Mouse (Mus musculus): Measurements from ENCODE around the gene Bglap3. TPM values are rescaled to one million over a fixed set of nuclear protein-coding genes. Genes with fewer than 3 reads are reported as not detected.
"Not testable (repeated sequence)": the region's sequence is repeated elsewhere in the genome, so short reads cannot be mapped to it uniquely, and the experiment has no call there.

Gene Bglap3
- total RNA-seq (2021), result under 1 TPM in 1 of 2 experiments, not detected in 1; 0.27 TPM
- long read RNA-seq, experiment 1, partial matches to known transcripts, result 0 of 2 reads
- long read RNA-seq, experiment 1, other reads (novel, unspliced or antisense), result 0 of 2 reads
- long read RNA-seq, experiment 2, result 0 reads

DNA sequence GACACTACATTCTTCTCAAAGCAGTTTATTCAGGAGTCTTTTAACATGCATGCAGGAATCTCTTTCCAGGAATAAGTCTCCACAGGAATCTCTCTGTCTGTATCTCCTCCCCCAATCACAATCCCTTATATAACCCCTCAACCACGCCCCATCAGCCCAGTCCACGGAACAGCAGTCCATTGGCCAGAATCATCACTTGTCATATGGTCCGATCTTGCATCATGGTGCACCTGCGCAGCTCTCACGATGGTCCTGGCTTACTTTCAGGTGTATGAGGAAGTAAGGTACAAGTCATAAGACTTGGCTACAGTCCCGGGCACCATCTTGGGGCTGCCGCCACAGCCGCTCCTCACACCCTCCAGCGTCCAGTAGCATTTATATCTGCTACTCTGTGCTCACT is at the start of gene Bglap3:
TSS of gene Bglap3 (minus strand) at position 101 of the 400 bp plus-strand sequence.
- not testable (repeated sequence) for DNase-seq (ENCODE audit: low spot score in 2 of 2)

DNA sequence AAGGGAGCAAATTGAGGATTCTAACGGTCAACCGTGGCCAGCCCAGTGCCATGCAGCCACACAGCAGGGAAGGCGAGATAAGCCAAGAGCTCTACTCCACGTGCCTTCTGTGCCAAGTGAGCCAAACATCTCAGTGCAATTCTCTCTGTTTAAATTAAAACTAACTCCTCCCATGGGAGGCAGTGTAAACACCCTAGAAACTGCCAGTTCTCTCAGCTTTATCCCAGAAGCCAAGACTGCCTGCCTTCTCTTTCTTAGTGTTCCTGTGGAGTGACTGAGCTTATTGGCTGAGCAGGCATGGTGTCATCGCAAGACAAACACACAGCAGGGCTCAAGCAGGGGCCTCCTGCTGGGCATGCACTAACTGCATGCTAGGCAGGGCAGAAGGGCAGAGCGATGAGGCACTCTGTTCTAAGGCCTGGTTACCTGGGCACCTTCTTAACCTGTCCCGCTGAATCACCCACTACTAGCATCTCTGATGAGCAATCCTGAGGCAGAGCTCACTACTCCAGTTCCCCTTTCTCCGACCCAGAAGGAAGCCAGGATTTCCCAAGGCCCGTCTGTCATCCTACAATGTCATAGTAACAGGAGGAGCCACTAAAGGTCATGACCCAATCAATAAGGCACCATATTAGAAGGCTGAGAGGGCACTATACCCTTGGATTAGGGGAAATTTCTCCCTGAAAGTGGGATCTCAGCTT is 49.6 kb upstream of the Bglap3 start:
- no peak for DNase-seq (ENCODE audit: low spot score in 2 of 2)

DNA sequence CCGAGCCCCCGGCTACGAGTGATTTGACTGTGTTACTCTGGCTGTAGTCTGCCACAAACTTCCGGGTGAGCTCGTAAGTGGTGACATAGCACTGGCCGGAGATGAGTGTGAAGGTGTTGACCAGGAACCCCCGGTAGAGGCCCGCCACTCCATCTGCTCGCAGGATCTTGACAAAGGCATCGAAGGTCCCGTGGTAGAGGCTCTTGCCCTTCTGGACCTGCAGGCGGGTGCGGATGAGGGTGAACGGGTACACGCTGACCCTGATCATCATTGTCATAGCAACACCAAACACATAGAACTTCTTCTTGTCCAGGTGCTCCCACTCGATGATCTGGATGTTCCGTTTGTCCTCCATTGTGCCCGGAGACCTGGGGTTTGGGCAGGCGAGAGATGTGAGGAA is 48.2 kb upstream of the Bglap3 start:
- DNase-seq (ENCODE audit: low spot score in 2 of 2), result no peak

DNA sequence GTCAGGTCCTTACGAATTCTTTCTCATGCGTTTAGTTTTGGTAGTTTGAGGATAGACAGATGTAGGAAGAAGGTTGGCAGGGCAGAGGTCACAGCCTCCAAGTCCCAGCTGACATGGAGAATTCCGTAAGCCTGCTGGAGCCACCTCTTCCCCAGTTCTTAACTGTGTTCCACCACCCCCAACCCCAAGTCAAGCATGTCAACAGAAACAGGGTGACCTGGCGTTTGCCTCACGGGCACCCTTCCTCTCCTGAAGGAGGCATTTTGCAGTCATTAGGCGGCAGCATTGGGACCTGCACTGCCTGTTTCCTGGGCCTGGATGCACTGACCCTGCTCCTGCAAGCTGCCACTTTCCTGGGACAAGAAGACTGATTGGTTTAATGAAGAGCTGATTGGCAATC is 45.5 kb upstream of the Bglap3 start:
- DNase-seq (ENCODE audit: low spot score in 2 of 2), result no peak

DNA sequence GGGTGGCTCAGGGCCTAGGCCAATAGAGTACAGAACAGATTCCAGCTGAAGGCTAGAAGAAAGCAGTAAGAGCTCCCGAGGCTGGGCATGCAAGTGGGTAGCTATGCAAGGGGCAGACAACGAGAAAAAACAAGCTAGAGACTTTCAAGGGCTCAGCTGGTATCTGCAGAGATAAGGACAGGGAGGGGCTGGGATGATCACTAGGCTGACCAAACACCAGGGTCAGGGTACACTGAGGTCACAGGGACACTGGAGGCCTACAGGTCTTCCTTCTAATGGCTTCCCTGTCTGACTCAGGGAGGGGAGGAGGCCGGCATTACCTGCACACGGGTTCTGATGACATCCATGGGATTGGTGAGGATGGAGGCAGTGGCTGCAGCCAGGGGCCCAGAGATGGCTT is 43.1 kb upstream of the Bglap3 start:
- DNase-seq (ENCODE audit: low spot score in 2 of 2), result no peak

DNA sequence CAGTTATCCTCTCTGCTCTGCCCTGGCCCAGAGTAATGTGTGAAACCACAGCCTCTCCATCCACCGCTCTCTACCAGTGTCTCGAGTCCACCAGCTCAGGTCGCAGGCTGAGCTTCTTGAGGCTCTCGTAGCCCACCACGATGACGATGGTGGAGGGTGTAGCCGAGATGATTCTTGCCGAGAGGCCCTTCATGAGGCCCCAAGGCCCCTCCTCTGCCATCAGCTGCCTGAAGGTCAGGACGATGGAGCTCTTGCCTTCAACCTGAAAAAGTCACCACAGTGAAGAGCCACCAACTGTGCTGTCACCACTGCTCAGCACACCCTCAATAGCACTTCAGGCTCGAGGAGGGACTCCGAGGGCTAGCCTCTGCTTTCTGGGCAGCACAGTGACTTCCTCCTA is 40.1 kb upstream of the Bglap3 start:
- DNase-seq (ENCODE audit: low spot score in 2 of 2), result no peak

DNA sequence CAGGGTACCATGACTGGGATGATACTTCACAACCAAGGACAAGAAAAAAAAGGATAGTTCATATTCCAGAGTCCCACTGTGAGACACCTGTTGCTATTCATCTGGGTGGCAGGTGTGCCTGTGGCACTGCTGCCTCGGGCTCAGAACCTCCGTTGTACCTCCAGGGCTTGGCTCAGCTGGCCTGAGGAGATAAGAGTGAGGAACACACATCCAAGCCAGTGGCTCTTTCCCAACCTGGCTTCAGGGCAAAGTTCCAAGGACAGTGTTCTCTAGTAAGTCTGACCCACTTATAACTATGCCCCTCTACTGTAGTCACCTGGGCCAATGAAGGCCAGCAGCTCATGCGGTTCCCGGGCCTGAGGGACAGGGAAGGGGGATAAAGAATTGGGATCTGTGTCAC is 39.1 kb upstream of the Bglap3 start:
- no peak for DNase-seq (ENCODE audit: low spot score in 2 of 2)

DNA sequence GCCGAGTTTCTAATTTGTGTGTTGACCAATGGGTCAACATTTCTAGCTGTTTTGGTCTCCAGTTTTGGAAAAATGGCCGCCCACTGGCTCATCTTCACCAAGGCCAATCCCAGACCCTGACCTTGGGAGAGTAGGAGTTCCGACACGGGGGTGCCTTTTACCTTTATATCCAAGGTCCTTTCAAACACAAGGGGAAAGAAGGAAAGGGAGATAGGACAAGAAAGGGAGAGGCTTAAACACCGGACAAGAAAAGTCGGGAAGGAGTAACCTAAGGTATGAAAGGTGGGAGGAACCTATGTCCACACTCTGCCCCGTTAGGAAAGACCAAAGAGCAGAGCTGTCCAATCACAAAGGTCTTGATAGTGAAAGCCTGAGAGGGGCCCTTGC is 38.1 kb upstream of the Bglap3 start:
- no peak for DNase-seq (ENCODE audit: low spot score in 2 of 2)

DNA sequence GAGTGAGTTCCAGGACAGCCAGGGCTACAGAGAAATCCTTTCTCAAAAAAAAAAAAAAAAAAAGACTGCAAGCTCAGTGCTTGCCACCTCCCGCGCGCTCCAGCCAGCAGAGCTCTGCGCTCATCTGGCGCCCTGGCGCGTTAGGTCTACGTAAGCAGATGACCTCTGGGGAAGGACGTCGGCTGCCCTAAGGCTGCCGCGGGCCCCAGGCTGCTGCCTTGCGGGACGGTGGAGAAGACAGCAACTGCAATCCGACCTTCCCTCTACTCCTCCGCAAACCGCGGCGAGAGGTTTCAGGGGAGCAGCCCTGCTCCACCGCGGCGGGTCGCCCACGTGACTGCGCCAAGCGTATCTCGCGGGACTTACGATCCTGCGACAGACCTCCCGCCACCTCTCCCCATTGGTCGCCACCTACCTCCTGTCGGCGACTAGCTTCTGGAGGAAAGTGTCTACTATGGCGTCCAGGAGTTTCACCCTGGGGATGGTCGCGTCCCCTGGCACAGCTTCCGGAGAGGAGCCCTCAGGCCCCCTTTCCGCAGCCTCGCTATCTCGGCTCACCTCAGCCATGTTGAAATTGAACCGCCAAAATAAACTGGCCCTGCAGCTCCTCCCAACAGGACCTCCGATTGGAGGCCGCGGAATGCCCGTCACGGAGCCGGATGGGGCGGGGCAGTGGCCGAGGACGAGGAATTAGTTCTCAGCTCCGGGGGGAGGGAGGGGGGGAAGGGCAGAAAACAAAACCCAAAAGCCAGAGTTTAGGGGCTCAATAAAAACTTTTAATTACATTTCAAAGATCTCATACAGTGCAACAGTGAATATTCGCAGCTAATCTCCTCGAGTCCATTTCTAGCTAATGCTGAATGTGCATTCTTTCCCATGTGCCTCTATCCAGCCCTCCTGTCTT is 37.5 kb upstream of the Bglap3 start, which contains the start of gene Pmf1:
TSS of gene Pmf1 (minus strand) at position 591 of the 904 bp plus-strand sequence.
- DNase-seq (ENCODE audit: low spot score in 2 of 2), result peak; percentile 86 to 95

DNA sequence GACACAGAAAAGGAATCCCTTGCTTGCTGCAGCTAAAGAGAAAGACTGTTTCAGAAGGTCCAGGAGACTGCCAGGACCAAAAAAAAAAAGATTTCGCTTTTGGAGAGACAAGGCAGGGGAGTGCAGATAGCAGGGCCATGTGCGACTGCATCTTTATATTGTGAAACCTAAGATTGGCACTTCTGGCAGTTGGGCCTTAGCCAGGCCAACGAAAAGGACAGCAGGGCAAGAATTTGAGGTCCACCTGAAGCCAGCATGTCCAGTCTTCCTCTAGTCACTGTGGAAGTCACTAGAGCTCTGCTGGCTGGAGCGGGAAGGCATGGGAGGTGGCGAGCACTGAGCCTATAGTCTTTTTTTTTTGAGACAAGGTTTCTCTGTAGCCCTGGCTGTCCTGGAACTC is 36.4 kb upstream of the Bglap3 start:
- no peak for DNase-seq (ENCODE audit: low spot score in 2 of 2)

DNA sequence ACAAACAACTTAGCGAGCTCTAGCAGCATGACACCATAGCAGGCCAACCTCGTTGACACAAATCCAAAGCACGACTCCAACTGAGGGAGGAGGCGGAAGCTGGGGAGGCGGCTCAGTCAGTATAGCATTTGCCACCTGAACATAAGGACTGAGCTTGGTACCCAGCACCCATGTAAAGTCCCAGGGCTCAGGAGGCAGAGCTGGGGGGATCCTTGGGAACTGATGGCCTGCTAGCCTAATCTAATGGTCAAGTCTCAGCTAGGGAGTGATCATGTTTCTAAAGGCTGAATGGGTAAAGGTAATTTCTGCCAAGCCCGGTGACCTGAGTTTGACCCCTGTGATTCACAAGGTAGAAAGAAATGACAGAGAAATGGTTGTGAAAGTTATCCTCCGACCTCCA is 35.0 kb upstream of the Bglap3 start:
- no peak for DNase-seq (ENCODE audit: low spot score in 2 of 2)

DNA sequence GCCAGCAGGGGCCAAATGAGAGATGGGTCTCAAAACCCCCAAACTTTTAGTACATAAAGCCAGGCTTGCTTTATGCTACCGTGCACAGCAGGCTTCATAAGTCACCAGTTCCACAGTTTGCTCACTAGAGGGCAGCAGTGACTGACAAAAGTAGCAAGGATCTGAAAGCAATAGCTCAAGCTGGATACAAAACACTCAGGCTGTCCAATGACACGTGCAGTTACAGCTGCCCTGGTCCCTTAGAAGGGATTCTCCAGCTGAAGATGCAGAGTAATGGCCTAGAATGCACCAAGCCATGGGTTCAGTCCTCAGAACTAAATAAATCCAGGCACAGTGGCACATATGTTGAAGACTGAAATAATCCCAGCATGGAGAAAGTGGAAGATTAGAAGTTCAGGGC is 34.5 kb upstream of the Bglap3 start:
- DNase-seq (ENCODE audit: low spot score in 2 of 2), result peak in 1 of 2 experiments; percentile 53

DNA sequence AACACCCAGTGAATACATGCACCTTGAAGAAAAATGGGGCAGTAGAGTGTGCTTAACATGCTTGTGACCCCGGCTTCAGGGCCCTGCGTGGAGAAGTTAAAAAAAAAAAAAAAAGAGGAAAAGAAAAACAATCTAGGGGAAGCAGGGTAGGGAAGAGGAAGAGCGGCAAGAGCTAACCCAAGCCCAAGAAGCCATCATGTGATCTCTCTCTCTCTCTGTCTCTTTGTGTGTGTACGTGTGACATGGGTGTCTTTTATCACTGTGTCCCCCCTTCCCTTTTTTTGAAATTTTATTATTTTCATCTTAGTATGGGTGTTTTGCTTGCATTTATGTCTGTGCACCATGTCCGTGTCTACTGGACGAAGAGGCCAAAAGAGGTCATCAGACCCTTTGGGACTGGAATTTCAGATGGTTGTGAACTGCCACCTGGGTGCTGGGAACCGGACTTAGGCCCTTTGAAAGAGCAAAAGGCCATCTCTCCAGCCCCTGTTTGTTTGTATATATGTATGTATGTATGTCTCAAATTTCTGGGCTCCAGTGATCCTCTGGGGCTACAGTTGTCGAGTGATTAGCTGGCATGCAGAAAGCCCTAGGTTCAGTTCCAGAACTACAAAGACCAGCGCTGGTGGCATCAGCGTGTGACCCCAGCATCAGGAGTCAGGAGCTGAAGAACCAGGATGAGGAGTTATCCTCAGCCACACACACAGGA is 31.1 kb upstream of the Bglap3 start:
- no peak for DNase-seq (ENCODE audit: low spot score in 2 of 2)

DNA sequence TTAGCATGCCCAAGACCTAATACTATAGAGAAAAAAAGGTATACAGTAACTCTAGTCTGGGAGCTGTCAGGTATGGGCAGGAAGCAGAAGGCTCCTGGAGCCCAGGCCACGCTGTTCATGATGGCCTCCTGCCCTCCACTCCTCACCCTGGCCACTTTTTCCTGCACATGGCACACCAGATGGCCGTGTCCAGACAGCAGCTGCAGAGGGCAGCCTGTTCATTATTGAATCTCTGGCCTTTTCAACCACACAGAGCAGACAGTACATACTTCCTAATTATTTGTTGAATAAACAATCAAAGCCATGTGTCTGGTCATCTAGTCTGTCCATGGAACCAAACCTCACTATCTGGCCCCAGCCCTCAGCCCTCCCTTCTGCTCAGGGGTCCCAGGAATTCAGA is 26.1 kb upstream of the Bglap3 start:
- DNase-seq (ENCODE audit: low spot score in 2 of 2), result no peak

DNA sequence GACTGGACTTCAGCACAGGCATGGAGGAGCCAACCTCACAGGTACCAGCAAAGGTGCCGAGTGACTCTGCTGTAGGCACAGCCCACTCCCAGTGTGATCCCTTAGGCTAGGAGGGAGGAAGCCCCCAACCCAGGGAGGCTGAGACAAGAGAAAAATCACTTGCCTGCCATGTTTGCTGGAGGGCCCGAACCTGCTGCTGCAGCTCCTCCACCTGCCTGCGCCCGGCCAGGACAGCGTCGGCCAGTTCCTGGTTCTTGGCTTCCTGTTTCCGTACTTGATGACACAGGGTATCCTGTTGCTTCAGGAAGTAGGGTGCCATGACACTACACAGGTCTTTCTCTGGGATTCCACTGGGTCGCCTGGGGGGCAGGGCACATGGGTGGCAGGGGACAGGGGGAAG is 23.2 kb upstream of the Bglap3 start:
- no peak for DNase-seq (ENCODE audit: low spot score in 2 of 2)

DNA sequence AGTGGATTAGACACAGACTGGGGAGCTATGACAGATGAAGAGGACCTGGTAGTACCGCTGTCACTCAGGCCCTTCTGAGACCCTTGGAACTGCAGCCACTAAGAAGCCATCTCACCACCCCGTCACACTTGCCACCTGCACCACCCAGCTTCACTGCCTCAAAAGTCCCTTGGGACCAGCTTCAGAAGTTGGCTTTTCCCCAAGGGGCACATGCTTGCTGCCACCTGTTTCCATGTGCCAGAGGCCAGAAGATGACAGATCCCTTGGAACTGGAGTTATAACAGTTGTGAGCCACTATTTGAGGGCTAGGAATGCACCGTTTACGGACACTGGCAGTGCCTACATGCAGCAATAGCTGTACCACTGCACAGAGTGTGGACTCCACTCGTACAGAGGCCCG is 22.7 kb upstream of the Bglap3 start:
- DNase-seq (ENCODE audit: low spot score in 2 of 2), result no peak

DNA sequence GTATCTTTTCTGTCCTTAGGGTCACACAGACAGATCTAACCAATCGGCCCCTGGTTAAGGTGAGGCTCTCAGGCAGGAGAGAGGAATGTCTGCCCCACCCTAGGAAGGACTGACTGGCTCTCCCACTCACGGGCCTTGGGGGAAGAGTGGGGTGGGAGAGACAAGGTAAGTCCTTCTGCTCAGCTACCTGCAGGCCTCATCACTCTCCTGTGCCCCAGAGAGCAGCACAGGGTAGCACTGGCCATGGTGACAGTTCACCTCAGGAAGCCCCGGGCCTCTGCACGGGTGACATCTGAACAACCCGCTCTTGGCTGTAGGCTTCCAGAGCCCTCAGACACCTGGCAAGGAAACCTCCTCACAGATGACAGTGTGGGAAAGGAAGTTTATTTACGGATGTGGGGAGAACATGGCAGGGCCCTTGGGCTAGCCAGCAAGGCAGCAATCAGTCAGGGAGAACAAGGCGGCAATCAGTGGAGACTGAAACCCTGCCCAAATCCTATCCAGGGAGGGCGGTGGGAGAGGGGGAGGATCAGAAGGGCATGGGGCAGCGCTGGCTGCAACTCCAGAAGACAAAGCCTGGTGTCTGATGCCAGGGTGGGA is 21.3 kb upstream of the Bglap3 start:
- DNase-seq (ENCODE audit: low spot score in 2 of 2), result no peak

DNA sequence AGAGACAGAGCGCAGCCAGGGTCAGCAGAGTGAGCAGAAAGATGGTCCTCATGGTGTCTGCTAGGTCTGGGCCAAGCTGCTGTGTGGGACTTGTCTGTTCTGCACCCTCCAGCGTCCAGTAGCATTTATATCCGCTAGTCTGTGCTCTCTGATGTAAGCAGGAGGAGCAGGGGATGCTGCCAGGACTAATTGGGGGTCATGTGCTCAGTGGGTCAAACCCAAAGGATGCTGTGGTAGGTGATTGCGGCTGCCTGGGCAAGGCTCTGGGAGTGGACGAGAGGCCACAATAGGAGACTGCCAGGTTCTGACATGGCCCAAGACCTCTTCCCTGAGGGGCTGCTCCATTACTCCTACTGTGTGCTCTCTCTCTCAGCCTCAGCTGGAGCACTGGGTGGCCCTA is 11.8 kb upstream of the Bglap3 start, which contains the start of gene Bglap:
TSS of gene Bglap (minus strand) at position 101 of the 400 bp plus-strand sequence.
- DNase-seq (ENCODE audit: low spot score in 2 of 2), result no peak

DNA sequence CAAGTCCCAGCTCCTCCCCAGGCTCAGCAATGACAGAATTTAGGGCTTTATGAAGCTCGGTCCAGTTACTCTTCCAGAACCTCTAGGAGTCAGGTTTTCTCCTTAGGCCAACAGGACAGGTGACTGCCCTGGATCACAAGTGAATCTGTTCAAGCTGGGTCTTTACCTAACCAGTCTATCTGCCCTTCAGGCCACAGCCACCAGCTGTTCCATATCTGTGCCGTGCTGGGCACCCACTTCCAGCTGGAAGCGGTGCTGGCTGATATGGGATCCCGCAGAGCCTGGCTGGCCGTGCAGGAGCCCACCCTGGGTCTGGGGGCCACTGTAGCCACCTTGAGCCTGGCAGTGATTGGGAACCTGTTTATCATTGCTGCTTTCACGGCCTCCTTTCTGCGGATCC is 9.8 kb upstream of the Bglap3 start:
- not testable (repeated sequence) for DNase-seq (ENCODE audit: low spot score in 2 of 2)

DNA sequence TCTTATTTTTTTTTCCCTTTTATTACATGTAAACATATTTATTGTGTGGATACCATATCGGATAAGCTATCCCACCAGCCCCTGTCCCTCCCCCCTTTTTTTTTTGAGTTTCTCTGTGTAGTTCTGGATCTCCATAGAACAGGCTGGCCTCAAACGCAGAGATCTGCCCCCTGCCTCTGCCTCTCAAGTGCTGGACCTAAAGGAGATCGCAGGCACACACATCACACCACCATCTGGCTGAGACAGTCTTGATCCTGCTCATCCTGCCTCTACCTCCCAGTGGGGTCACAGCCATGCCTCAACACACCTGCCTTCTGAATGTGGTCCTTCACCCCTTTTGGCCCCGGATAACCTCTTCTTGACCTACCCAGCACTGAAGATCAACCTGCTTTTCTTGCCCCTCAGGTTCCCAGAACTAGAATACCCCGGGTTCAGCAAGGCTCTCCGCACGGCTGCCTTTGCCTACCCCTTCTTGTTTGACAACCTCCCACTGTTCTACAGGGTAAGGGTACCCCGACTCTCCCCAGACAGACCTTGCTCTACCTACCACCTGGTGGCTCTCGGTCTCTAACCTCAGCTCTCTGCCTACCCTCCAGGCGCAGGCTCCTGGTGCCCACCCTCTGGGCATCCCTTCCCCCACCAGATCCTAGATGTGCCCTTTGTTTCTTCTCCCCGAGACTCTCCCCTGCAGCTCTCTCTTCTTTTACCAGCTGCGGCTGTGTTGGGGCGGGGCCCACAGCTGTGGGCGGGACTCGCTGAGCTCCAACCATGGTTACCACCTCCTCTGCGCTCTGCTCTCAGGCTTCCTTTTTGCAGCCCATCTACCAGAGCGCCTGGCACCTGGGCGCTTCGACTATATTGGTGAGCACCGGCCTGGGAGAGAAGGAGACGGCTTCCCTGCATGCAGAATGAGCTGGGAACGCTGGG is 9.1 kb upstream of the Bglap3 start:
- DNase-seq (ENCODE audit: low spot score in 2 of 2), result not testable (repeated sequence)

Data from gastrocnemius, postnatal 4 days (tissue).